Mouse (Mus musculus): ENCODE data around the gene Mief1.

The Mief1 gene

GRCm38 (mm10) chr15:80219211-80219610 lies 14.6 kb upstream of the Mief1 start:
- TF ChIP-seq GATA4 (IDR thresholded peaks at IDR 0.05; ENCODE audit: insufficient replicate concordance, low read length), result no peak

DNA sequence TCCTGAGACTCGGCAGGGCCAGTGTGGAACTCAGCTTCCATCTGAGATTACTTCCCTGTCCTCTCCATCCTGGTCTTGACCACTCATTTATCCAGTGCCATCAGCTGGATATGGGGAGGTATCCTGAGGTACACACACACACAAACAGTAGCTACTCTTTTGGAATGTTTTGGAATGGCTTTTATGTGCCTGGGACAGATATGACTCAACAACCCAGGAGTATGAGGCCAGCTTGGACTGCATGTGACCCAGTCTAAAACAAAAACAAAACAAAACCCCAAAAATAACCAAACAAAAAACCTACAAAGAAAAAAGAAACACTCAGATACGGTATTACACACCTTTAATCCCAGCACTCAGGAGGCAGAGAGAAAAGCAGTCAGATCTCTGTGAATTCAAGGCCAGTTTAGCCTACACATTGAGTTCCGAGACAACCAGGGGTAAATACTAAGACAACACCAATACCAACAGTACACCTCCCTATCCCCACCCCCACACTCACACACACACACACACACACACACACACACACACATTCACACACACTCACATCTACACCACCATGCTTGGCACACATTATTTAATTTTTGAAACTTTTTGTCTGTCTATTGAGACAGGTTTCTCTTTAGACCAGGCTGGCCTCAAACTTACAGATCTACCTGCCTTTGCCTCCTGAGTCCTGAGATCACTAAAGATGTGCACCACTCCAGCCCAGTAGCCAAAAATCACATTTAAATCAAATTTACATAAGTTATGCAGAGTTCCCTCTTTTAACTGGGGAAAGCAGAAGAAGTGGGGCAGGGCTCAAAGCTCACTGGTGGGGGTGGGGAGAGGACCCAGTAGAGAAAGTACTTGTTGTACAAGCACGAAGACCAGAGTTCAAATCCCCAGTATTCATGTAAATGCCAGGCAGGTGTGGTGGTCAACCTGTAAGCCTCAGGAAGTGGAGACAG lies 13.8 kb upstream of the Mief1 start:
- no peak for TF ChIP-seq GATA4 (IDR thresholded peaks at IDR 0.05; ENCODE audit: insufficient replicate concordance, low read length)

DNA sequence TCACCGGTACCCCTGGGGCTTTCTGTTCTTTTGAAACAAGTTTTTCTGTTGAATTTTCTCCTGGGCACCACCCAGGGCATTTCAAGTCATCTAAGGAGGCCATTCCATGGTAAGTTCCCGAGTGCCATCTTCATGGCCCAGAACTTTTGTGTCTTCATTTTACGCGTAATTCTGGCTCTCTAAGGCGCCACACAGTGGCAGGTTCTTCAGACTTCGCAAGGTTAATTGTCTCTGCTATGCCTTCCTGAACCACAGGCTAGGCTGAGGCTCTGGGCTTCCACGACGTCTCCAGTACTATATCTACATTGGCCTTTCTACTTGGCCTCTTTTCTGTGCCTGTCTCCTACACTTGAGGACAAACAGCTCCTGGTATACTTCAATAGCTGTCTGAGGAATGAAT lies 12.8 kb upstream of the Mief1 start:
- no peak for TF ChIP-seq GATA4 (IDR thresholded peaks at IDR 0.05; ENCODE audit: insufficient replicate concordance, low read length)

- no peak for TF ChIP-seq GATA4 (IDR thresholded peaks at IDR 0.05; ENCODE audit: insufficient replicate concordance, low read length)
These were observed 10.1 kb upstream of the Mief1 start for GRCm38 (mm10) chr15:80223751-80224150.

- no peak for TF ChIP-seq GATA4 (IDR thresholded peaks at IDR 0.05; ENCODE audit: insufficient replicate concordance, low read length)
These were observed 8.6 kb upstream of the Mief1 start for GRCm38 (mm10) chr15:80225208-80225607.

DNA sequence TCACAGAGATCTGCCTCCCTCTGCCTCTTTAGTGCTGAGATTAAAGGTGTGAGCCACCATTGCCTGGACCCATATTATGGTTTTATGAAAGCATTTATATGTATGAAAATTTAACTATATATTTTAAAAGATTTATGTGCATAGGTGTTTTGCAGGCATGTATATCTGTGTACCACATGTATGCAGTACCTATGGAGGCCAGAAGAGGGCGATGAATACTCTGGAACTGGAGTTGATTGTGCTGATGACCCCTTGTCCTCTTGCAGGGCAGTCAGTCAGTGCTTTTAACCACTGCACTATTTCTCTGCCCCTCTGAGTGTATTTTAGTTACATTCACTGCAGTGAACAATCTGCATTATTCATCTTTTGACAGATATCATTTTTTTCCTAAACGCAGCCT lies 8.0 kb upstream of the Mief1 start:
- no peak for TF ChIP-seq GATA4 (IDR thresholded peaks at IDR 0.05; ENCODE audit: insufficient replicate concordance, low read length)

DNA sequence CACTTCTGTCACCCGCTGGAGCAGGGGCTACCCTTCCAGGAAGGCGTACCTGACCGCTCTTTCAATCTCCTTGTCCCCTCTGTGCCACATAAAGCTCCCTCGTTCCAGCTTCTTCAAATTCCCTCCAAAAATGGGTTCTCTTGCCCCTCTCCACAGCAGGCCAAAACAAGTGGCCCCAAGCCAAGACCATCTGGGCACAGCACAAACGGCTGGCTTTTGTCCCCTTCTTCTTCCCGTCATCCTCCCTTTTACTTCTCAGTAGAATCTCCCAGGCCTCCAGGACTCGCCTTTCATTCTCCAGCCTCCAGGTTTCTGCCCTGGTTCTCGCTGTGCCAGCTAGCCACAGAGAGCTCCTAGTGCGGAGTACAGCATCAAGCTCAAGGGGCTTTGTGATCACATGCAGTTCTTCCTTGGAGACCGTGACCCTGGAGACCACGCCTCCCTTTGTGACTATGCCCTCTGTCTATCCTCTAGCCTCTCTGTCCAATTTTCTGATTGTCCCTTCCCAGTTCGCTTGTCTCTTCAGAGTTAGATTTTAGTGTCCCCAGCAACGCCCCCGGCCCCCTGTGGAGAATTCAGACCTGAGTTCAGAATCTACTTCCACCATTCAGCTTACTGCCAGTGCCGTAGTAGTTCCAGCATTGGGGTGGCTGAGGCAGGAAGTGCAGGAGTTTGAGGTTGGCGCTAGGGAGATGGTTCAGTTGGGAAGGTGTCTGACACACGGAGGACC lies 5.6 kb upstream of the Mief1 start:
- no peak for TF ChIP-seq GATA4 (IDR thresholded peaks at IDR 0.05; ENCODE audit: insufficient replicate concordance, low read length)

- no peak for TF ChIP-seq GATA4 (IDR thresholded peaks at IDR 0.05; ENCODE audit: insufficient replicate concordance, low read length)
These were observed 1.5 kb upstream of the Mief1 start for GRCm38 (mm10) chr15:80232331-80232730.

DNA sequence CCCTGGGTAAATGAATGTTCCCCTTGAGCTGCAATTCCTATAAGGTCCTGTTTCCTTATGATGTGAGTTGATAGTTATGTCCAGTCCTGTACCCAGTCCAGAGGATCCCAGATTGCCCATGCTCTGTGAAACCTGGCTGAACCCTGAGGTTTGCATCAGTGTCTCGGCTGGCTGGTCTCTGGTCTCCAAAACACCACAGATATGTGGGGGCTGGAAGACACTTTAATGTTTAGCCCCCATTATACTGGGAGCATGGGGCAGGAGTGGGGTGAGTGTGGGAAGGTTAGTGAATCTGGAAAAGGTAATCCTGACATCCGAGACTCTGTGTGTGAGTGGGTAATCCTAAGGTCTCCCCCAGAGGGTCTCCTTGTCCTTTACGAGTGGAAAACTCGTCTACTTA lies 765 bp upstream of the Mief1 start:
- TF ChIP-seq GATA4 (IDR thresholded peaks at IDR 0.05; ENCODE audit: insufficient replicate concordance, low read length), result no peak

- TF ChIP-seq GATA4 (IDR thresholded peaks at IDR 0.05; ENCODE audit: insufficient replicate concordance, low read length), result no peak
These were observed 1.7 kb downstream of the Mief1 start, which contains the start of gene AC140267.1 for GRCm38 (mm10) chr15:80235535-80235934. TSS of gene AC140267.1 (plus strand) at chr15:80235835.

GRCm38 (mm10) chr15:80248135-80248534 lies 14.3 kb downstream of the Mief1 start:
- no peak for TF ChIP-seq GATA4 (IDR thresholded peaks at IDR 0.05; ENCODE audit: insufficient replicate concordance, low read length)

GRCm38 (mm10) chr15:80248596-80248995 lies 14.8 kb downstream of the Mief1 start:
- peak; percentile 88 for TF ChIP-seq GATA4 (IDR thresholded peaks at IDR 0.05; ENCODE audit: insufficient replicate concordance, low read length)

GRCm38 (mm10) chr15:80249672-80250071 lies 15.9 kb downstream of the Mief1 start:
- no peak for TF ChIP-seq GATA4 (IDR thresholded peaks at IDR 0.05; ENCODE audit: insufficient replicate concordance, low read length)

DNA sequence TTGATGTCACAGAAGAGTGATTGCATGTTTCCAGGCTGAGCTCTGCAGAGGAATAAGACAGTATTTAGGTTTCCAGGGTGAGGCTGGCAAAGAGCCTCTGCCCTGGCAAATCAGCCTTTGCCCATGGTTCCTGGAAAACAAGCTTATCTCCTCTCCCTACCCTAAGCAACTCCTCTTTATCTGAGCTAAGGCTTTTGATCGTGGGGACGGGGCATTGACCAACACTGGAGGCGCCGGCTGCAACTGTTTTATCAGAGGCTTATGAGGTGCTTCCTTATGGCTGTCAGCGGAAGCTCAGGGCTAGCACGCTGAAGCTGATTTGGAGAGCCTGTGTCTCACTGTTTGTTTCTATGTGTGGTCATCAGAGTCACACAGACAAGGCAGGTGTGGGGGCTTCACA lies 16.8 kb downstream of the Mief1 start:
- peak; percentile 70 for TF ChIP-seq GATA4 (IDR thresholded peaks at IDR 0.05; ENCODE audit: insufficient replicate concordance, low read length)

DNA sequence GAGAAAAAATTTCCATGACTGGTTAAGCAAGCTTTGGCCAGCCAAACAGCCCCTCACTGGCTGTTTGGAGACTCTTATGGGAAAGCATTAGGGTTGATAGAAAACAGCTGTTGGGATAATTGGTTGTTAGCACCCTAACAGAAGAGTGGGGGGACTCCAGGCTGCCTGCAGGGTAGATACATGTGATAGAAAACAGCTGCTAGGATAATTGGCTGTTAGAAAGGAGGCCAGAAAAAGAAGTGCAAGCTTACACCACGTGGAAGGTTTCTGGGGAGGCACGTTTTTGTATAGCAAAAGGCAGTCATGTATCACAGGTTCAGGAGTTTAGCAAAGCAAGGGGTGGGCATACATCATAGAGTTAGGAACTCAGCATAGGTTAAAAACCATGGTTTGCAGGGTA lies 19.7 kb downstream of the Mief1 start:
- TF ChIP-seq GATA4 (IDR thresholded peaks at IDR 0.05; ENCODE audit: insufficient replicate concordance, low read length), result no peak

GRCm38 (mm10) chr15:80254207-80254606 lies 20.4 kb downstream of the Mief1 start:
- no peak for TF ChIP-seq GATA4 (IDR thresholded peaks at IDR 0.05; ENCODE audit: insufficient replicate concordance, low read length)
